Mouse (Mus musculus): ENCODE measurements around the gene Tmem59l. TPM values are rescaled to one million over a fixed set of nuclear protein-coding genes. Genes with fewer than 3 reads are reported as not detected.

Gene Tmem59l
- polyA plus RNA-seq, 1 experiment: 64.8 TPM

- no peak for DNase-seq (ENCODE audit: low read depth)
These were observed 8.0 kb upstream of the Tmem59l start for GRCm38 (mm10) chr8:70495001-70495770.

GRCm38 (mm10) chr8:70494416-70494945, 7.3 kb upstream of the Tmem59l start:
- DNase-seq (ENCODE audit: low read depth): no peak
- no peak for TF ChIP-seq POLR2A (IDR thresholded peaks at IDR 0.05; ENCODE audit: borderline replicate concordance, extremely low read depth, insufficient read depth, insufficient read length, poor library complexity, severe bottlenecking)
- TF ChIP-seq CTCF (IDR thresholded peaks at IDR 0.05; ENCODE audit: borderline replicate concordance, extremely low read depth, insufficient read depth, insufficient read length): no peak

More at GRCm38 (mm10) chr8:70495001-70495770, 8.0 kb upstream of the Tmem59l start:
- TF ChIP-seq CTCF (IDR thresholded peaks at IDR 0.05; ENCODE audit: borderline replicate concordance, extremely low read depth, insufficient read depth, insufficient read length) (no peak), POLR2A (IDR thresholded peaks at IDR 0.05; ENCODE audit: borderline replicate concordance, extremely low read depth, insufficient read depth, insufficient read length, poor library complexity, severe bottlenecking) (no peak)

- TF ChIP-seq POLR2A (IDR thresholded peaks at IDR 0.05; ENCODE audit: borderline replicate concordance, extremely low read depth, insufficient read depth, insufficient read length, poor library complexity, severe bottlenecking): no peak
- TF ChIP-seq CTCF (IDR thresholded peaks at IDR 0.05; ENCODE audit: borderline replicate concordance, extremely low read depth, insufficient read depth, insufficient read length): no peak
- DNase-seq (ENCODE audit: low read depth): no peak
These were observed 6.7 kb upstream of the Tmem59l start for GRCm38 (mm10) chr8:70493692-70494415.

GRCm38 (mm10) chr8:70492664-70493640, 5.8 kb upstream of the Tmem59l start, which contains the start of gene Crlf1:
Crlf1 (plus strand) TSS chr8:70493158.
- DNase-seq (ENCODE audit: low read depth): no peak
- no peak for TF ChIP-seq POLR2A (IDR thresholded peaks at IDR 0.05; ENCODE audit: borderline replicate concordance, extremely low read depth, insufficient read depth, insufficient read length, poor library complexity, severe bottlenecking)
- no peak for TF ChIP-seq CTCF (IDR thresholded peaks at IDR 0.05; ENCODE audit: borderline replicate concordance, extremely low read depth, insufficient read depth, insufficient read length)

GRCm38 (mm10) chr8:70490880-70491495, 3.8 kb upstream of the Tmem59l start:
- no peak for TF ChIP-seq CTCF (IDR thresholded peaks at IDR 0.05; ENCODE audit: borderline replicate concordance, extremely low read depth, insufficient read depth, insufficient read length)
- no peak for TF ChIP-seq POLR2A (IDR thresholded peaks at IDR 0.05; ENCODE audit: borderline replicate concordance, extremely low read depth, insufficient read depth, insufficient read length, poor library complexity, severe bottlenecking)
- no peak for DNase-seq (ENCODE audit: low read depth)

GRCm38 (mm10) chr8:70490061-70490879, 3.1 kb upstream of the Tmem59l start:
- DNase-seq (ENCODE audit: low read depth): no peak
- TF ChIP-seq POLR2A (IDR thresholded peaks at IDR 0.05; ENCODE audit: borderline replicate concordance, extremely low read depth, insufficient read depth, insufficient read length, poor library complexity, severe bottlenecking) (no peak), CTCF (IDR thresholded peaks at IDR 0.05; ENCODE audit: borderline replicate concordance, extremely low read depth, insufficient read depth, insufficient read length) (no peak)

- TF ChIP-seq CTCF (IDR thresholded peaks at IDR 0.05; ENCODE audit: borderline replicate concordance, extremely low read depth, insufficient read depth, insufficient read length) (no peak), POLR2A (IDR thresholded peaks at IDR 0.05; ENCODE audit: borderline replicate concordance, extremely low read depth, insufficient read depth, insufficient read length, poor library complexity, severe bottlenecking) (no peak)
- DNase-seq (ENCODE audit: low read depth): no peak
These were observed 2.4 kb upstream of the Tmem59l start for GRCm38 (mm10) chr8:70489576-70489975.

- no peak for DNase-seq (ENCODE audit: low read depth)
These were observed 1.8 kb upstream of the Tmem59l start for GRCm38 (mm10) chr8:70488931-70489470.

GRCm38 (mm10) chr8:70487993-70488796, 1.0 kb upstream of the Tmem59l start:
- TF ChIP-seq POLR2A (IDR thresholded peaks at IDR 0.05; ENCODE audit: borderline replicate concordance, extremely low read depth, insufficient read depth, insufficient read length, poor library complexity, severe bottlenecking) (no peak), CTCF (IDR thresholded peaks at IDR 0.05; ENCODE audit: borderline replicate concordance, extremely low read depth, insufficient read depth, insufficient read length) (no peak)
- no peak for DNase-seq (ENCODE audit: low read depth)

More at GRCm38 (mm10) chr8:70488931-70489470, 1.8 kb upstream of the Tmem59l start:
- no peak for TF ChIP-seq CTCF (IDR thresholded peaks at IDR 0.05; ENCODE audit: borderline replicate concordance, extremely low read depth, insufficient read depth, insufficient read length)
- no peak for TF ChIP-seq POLR2A (IDR thresholded peaks at IDR 0.05; ENCODE audit: borderline replicate concordance, extremely low read depth, insufficient read depth, insufficient read length, poor library complexity, severe bottlenecking)
